Comparison of ENCODE assay signal across 8 mouse cellular contexts in the genomic region with DNA sequence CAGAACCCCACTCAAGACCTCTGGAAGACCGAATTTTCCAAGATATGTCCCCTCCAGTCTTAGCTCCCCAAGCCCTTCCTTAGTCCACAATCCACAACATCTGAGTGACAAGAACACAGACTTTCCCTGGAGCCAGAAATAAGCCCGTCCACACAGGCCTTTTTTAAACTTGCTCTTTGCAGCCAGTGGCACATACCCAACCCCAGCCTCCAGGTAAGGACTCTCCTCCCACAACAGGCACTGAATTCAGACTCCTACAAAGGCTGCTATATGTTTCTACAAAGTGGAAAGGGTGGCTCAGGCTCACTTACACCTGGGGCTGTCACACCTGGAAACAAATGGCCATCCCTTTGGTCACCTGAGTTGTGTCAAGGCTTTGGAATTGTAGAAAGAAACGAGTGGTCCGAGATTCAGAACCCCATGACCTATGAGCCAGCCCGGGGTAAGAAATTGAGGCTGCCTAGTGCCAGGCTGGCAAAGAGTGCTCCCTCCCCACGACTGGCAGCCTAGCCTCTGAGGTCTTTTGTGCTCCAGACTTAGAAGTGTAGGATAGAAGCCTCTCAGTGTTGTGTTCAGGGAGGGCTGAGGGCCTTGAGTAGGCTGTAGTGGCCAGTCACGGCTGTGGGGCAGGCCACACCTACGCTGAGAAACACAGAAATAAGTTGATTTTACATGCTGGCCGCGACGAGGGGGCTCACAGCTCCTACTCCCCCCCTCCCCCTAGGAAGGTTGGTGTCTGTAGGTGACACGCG. TPM values are rescaled to one million over a fixed set of nuclear protein-coding genes. Genes with fewer than 3 reads are reported as not detected.
DNase-seq lines count a peak whose midpoint lies in the region; ATAC-seq and TF ChIP-seq lines count a peak whose summit lies in the region.

No protein-coding gene starts in this region.

- no peaks in the 10 kb centered on the region for H3K27me3 ChIP-seq in heart, embryonic 15.5 days
- H3K27me3 ChIP-seq in MEL (ENCODE audit: control insufficient read depth in 1 of 2, insufficient read depth in 2 of 2, low read length in 2 of 2) = no peaks in the 10 kb centered on the region
- no peaks in the 10 kb centered on the region for H3K27me3 ChIP-seq in heart, postnatal 0 days (ENCODE audit: control insufficient read depth, insufficient read depth, low read length)
- H3K27me3 ChIP-seq in liver, postnatal 0 days (ENCODE audit: insufficient read depth, low read length) = no peaks in the 10 kb centered on the region

- TF ChIP-seq CTCF in MEL (IDR thresholded peaks at IDR 0.05 in 2 of 3, conservative IDR thresholded peaks at IDR 0.05 in 1 of 3; ENCODE audit: control insufficient read depth in 1 of 3, insufficient read depth in 1 of 3, low read depth in 2 of 3, low read length in 3 of 3, poor library complexity in 1 of 3, severe bottlenecking in 1 of 3) = no peak
- TF ChIP-seq CTCF in heart, postnatal 0 days (IDR thresholded peaks at IDR 0.05; ENCODE audit: low read depth) = no peak
- TF ChIP-seq CTCF in liver, postnatal 0 days (IDR thresholded peaks at IDR 0.05; ENCODE audit: low read depth) = no peak

- peaks cover 11% of the 10 kb centered on the region for H3K36me3 ChIP-seq in heart, embryonic 15.5 days
- H3K36me3 ChIP-seq in MEL (ENCODE audit: control insufficient read depth in 1 of 2, insufficient read depth in 2 of 2, low read length in 2 of 2) = peaks cover 0 to 6% of the 10 kb centered on the region in 2 experiments; a peak in 2 of 4 replicates
- peaks cover 14% of the 10 kb centered on the region for H3K36me3 ChIP-seq in heart, postnatal 0 days (replicated peaks; ENCODE audit: control insufficient read depth, insufficient read depth, low read length)
- H3K36me3 ChIP-seq in liver, postnatal 0 days (replicated peaks; ENCODE audit: insufficient read depth, low read length) = peaks cover 6% of the 10 kb centered on the region

- H3K79me2 ChIP-seq in MEL (ENCODE audit: control insufficient read depth, insufficient read depth, low read length, poor library complexity) = peaks cover 25% of the 10 kb centered on the region

- peak overlapping the region; percentile 90 for H3K9ac ChIP-seq in heart, embryonic 15.5 days
- H3K9ac ChIP-seq in MEL (ENCODE audit: control insufficient read depth, low read depth, low read length, poor library complexity, severe bottlenecking) = peak overlapping the region; percentile 74
- peak overlapping the region; percentile 90 for H3K9ac ChIP-seq in heart, postnatal 0 days (replicated peaks; ENCODE audit: low read depth, low read length)
- H3K9ac ChIP-seq in liver, postnatal 0 days (replicated peaks) = peak overlapping the region; percentile 72

- H3K4me3 ChIP-seq in heart, embryonic 15.5 days = peak overlapping the region; percentile 82
- H3K4me3 ChIP-seq in MEL (ENCODE audit: control insufficient read depth in 1 of 2, insufficient read depth in 1 of 2, low read depth in 2 of 2, low read length in 2 of 2) = peak overlapping the region; percentile 82 to 96
- peak overlapping the region; percentile 89 for H3K4me3 ChIP-seq in heart, postnatal 0 days (ENCODE audit: low read depth, low read length)
- peak overlapping the region; percentile 66 for H3K4me3 ChIP-seq in liver, postnatal 0 days (ENCODE audit: low read depth, low read length)

- 11% methylated on average over 13 of the region's 13 CpGs for WGBS in heart, embryonic 15.5 days
- WGBS in heart, postnatal 0 days = 9% methylated on average over 13 of the region's 13 CpGs
- 19% methylated on average over 13 of the region's 13 CpGs for WGBS in liver, postnatal 0 days (ENCODE audit: insufficient replicate concordance)

- peak overlapping the region; percentile 94 for H3K27ac ChIP-seq in heart, embryonic 15.5 days
- H3K27ac ChIP-seq in MEL (ENCODE audit: control insufficient read depth, low read depth, low read length) = no peak overlapping the region
- H3K27ac ChIP-seq in heart, postnatal 0 days (ENCODE audit: low read depth) = peak overlapping the region; percentile 90
- H3K27ac ChIP-seq in liver, postnatal 0 days (ENCODE audit: low read depth) = 0 out of 2 replicates have a peak overlapping the region, but pooled peaks have one; percentile 69

- intact Hi-C loops in heart, postnatal 25 days (cut with DNase I) = loop anchor here (10.0 kb wide), 1 partner anchor 309 kb away; a partner anchor contains a TSS

- H3K4me1 ChIP-seq in heart, embryonic 15.5 days (replicated peaks) = peaks cover 60% of the 10 kb centered on the region
- H3K4me1 ChIP-seq in MEL (ENCODE audit: control insufficient read depth in 1 of 2, insufficient read depth in 2 of 2, low read length in 2 of 2) = peaks cover 0 to 21% of the 10 kb centered on the region in 2 experiments; a peak in 3 of 4 replicates
- peaks cover 52% of the 10 kb centered on the region for H3K4me1 ChIP-seq in heart, postnatal 0 days (ENCODE audit: control insufficient read depth, insufficient read depth)
- peaks cover 17% of the 10 kb centered on the region for H3K4me1 ChIP-seq in liver, postnatal 0 days (ENCODE audit: insufficient read depth)

- ATAC-seq in heart, embryonic 15.5 days (replicated peaks; ENCODE audit: insufficient number of reproducible peaks, insufficient read depth, low FRiP score, low read depth) = no peak
- no peak for ATAC-seq in heart, postnatal 0 days (ENCODE audit: insufficient read depth, low read depth)
- 0 out of 2 replicates have a peak, but pooled peaks have one; percentile 1 for ATAC-seq in liver, postnatal 0 days

- peak overlapping the region; percentile 77 for H3K4me2 ChIP-seq in heart, embryonic 15.5 days
- H3K4me2 ChIP-seq in heart, postnatal 0 days (ENCODE audit: low read depth, low read length) = peak overlapping the region; percentile 93
- H3K4me2 ChIP-seq in liver, postnatal 0 days (ENCODE audit: low read depth, low read length) = peak overlapping the region; percentile 74

- TF ChIP-seq RAD21 in MEL (IDR thresholded peaks at IDR 0.05; ENCODE audit: low read depth, low read length) = no peak

- TF ChIP-seq POLR2A in MEL (IDR thresholded peaks at IDR 0.05; ENCODE audit: control insufficient read depth in 1 of 2, insufficient read depth in 1 of 2, low read depth in 1 of 2, low read length in 2 of 2, poor library complexity in 1 of 2) = no peak

- DNase-seq in heart, postnatal 25 days (ENCODE audit: low spot score) = no peak
- no peak for DNase-seq in MEL (ENCODE audit: low read depth, low spot score)
- no peak for DNase-seq in heart, postnatal 0 days (ENCODE audit: low spot score)
- DNase-seq in liver, postnatal 0 days = no peak
- DNase-seq in thymus, postnatal 25 days = peak; percentile 41
- DNase-seq in adrenal gland, postnatal 36 days = no peak
- DNase-seq in urinary bladder, postnatal 14 days (ENCODE audit: low spot score) = no peak

- no peak for TF ChIP-seq EP300 in MEL (IDR thresholded peaks at IDR 0.05; ENCODE audit: low read depth in 1 of 2, low read length in 2 of 2)
- TF ChIP-seq EP300 in heart, postnatal 0 days (IDR thresholded peaks at IDR 0.05; ENCODE audit: low read depth) = no peak
- TF ChIP-seq EP300 in liver, postnatal 0 days (IDR thresholded peaks at IDR 0.05; ENCODE audit: low read depth) = no peak

- H3K9me3 ChIP-seq in heart, embryonic 15.5 days (replicated peaks) = no peaks in the 10 kb centered on the region
- H3K9me3 ChIP-seq in MEL (replicated peaks; ENCODE audit: insufficient read depth, low read length) = no peaks in the 10 kb centered on the region
- H3K9me3 ChIP-seq in heart, postnatal 0 days (replicated peaks; ENCODE audit: control insufficient read depth, low read length) = no peaks in the 10 kb centered on the region
- no peaks in the 10 kb centered on the region for H3K9me3 ChIP-seq in liver, postnatal 0 days (ENCODE audit: low read length)

RNA-seq across cellular contexts. Expression of a gene that starts 0.8 kb away (rescaled TPM):
- polyA plus RNA-seq in heart, embryonic 15.5 days (2015; fragmentation: Nextera tagmentation; extraction: Ambion mirVana) = 18.8 and 29.3 TPM in 2 replicates
- total RNA-seq in heart, postnatal 25 days (2021) = 10 to 100 TPM; 22.4 to 24.1 TPM
- 9.1 and 9.6 TPM in 2 replicates for total RNA-seq in MEL (2012; rRNA removed)
- 10 to 100 TPM in 1 of 2 experiments, not detected in 1; 33.2 TPM for polyA plus RNA-seq in MEL (2012; ENCODE audit: insufficient read depth in 1 of 2, insufficient read length in 2 of 2, low read depth in 1 of 2, low replicate concordance in 2 of 2, missing spikeins in 1 of 2)
- 27.7 and 47.0 TPM in 2 replicates for total RNA-seq in heart, postnatal 0 days (2014; rRNA removed; ENCODE audit: low replicate concordance)
- 15.4 and 16.4 TPM in 2 replicates for polyA plus RNA-seq in heart, postnatal 0 days (2015; fragmentation: Nextera tagmentation; extraction: Ambion mirVana)
- polyA plus RNA-seq in liver, postnatal 0 days (2015; fragmentation: Nextera tagmentation; extraction: Ambion mirVana) = 1.3 and 1.6 TPM in 2 replicates
- total RNA-seq in adrenal gland, postnatal 36 days (2021) = 10 to 100 TPM; 20.2 to 23.1 TPM

RNA-seq across cellular contexts. Expression of a gene that starts 14.4 kb away (rescaled TPM):
- polyA plus RNA-seq in heart, embryonic 15.5 days (2015; fragmentation: Nextera tagmentation; extraction: Ambion mirVana) = 44.1 and 75.4 TPM in 2 replicates
- total RNA-seq in heart, postnatal 25 days (2021) = 10 to 100 TPM; 21.5 to 22.5 TPM
- 132 and 178 TPM in 2 replicates for total RNA-seq in MEL (2012; rRNA removed)
- 100 to 1,000 TPM in 1 of 2 experiments, not detected in 1; 185 TPM for polyA plus RNA-seq in MEL (2012; ENCODE audit: insufficient read depth in 1 of 2, insufficient read length in 2 of 2, low read depth in 1 of 2, low replicate concordance in 2 of 2, missing spikeins in 1 of 2)
- total RNA-seq in heart, postnatal 0 days (2014; rRNA removed; ENCODE audit: low replicate concordance) = 27.2 and 30.6 TPM in 2 replicates
- 31.6 and 33.9 TPM in 2 replicates for polyA plus RNA-seq in heart, postnatal 0 days (2015; fragmentation: Nextera tagmentation; extraction: Ambion mirVana)
- 22.9 and 23.3 TPM in 2 replicates for polyA plus RNA-seq in liver, postnatal 0 days (2015; fragmentation: Nextera tagmentation; extraction: Ambion mirVana)
- 10 to 100 TPM; 46.5 to 47.1 TPM for total RNA-seq in adrenal gland, postnatal 36 days (2021)

RNA-seq across cellular contexts. Expression of a gene that starts 14.4 kb away (rescaled TPM):
- 301 and 339 TPM in 2 replicates for polyA plus RNA-seq in heart, embryonic 15.5 days (2015; fragmentation: Nextera tagmentation; extraction: Ambion mirVana)
- total RNA-seq in heart, postnatal 25 days (2021) = 10 to 100 TPM; 42.7 to 43.0 TPM
- 420 and 440 TPM in 2 replicates for total RNA-seq in MEL (2012; rRNA removed)
- 100 to 1,000 TPM; 162 to 681 TPM for polyA plus RNA-seq in MEL (2012; ENCODE audit: insufficient read depth in 1 of 2, insufficient read length in 2 of 2, low read depth in 1 of 2, low replicate concordance in 2 of 2, missing spikeins in 1 of 2)
- total RNA-seq in heart, postnatal 0 days (2014; rRNA removed; ENCODE audit: low replicate concordance) = 51.3 and 65.1 TPM in 2 replicates
- polyA plus RNA-seq in heart, postnatal 0 days (2015; fragmentation: Nextera tagmentation; extraction: Ambion mirVana) = 210 and 213 TPM in 2 replicates
- polyA plus RNA-seq in liver, postnatal 0 days (2015; fragmentation: Nextera tagmentation; extraction: Ambion mirVana) = 156 and 160 TPM in 2 replicates
- 100 to 1,000 TPM; 137 to 164 TPM for total RNA-seq in adrenal gland, postnatal 36 days (2021)

RNA-seq across cellular contexts. Expression of a gene that starts 16.4 kb away (rescaled TPM):
- 0.14 TPM in 1 of 2 replicates, not detected in the other for polyA plus RNA-seq in heart, embryonic 15.5 days (2015; fragmentation: Nextera tagmentation; extraction: Ambion mirVana)
- total RNA-seq in heart, postnatal 25 days (2021) = not detected
- total RNA-seq in MEL (2012; rRNA removed) = not detected in 2 replicates
- polyA plus RNA-seq in MEL (2012; ENCODE audit: insufficient read depth in 1 of 2, insufficient read length in 2 of 2, low read depth in 1 of 2, low replicate concordance in 2 of 2, missing spikeins in 1 of 2) = not detected
- total RNA-seq in heart, postnatal 0 days (2014; rRNA removed; ENCODE audit: low replicate concordance) = not detected in 2 replicates
- not detected in 2 replicates for polyA plus RNA-seq in heart, postnatal 0 days (2015; fragmentation: Nextera tagmentation; extraction: Ambion mirVana)
- not detected in 2 replicates for polyA plus RNA-seq in liver, postnatal 0 days (2015; fragmentation: Nextera tagmentation; extraction: Ambion mirVana)
- total RNA-seq in adrenal gland, postnatal 36 days (2021) = not detected

RNA-seq across cellular contexts. Expression of a gene that starts 24.0 kb away (rescaled TPM):
- 1.2 and 2.4 TPM in 2 replicates for polyA plus RNA-seq in heart, embryonic 15.5 days (2015; fragmentation: Nextera tagmentation; extraction: Ambion mirVana)
- not detected for total RNA-seq in heart, postnatal 25 days (2021)
- total RNA-seq in MEL (2012; rRNA removed) = 0.77 and 0.85 TPM in 2 replicates
- polyA plus RNA-seq in MEL (2012; ENCODE audit: insufficient read depth in 1 of 2, insufficient read length in 2 of 2, low read depth in 1 of 2, low replicate concordance in 2 of 2, missing spikeins in 1 of 2) = 10 to 100 TPM in 1 of 2 experiments, not detected in 1; 32.7 TPM
- total RNA-seq in heart, postnatal 0 days (2014; rRNA removed; ENCODE audit: low replicate concordance) = not detected in 2 replicates
- polyA plus RNA-seq in heart, postnatal 0 days (2015; fragmentation: Nextera tagmentation; extraction: Ambion mirVana) = 0.82 TPM in 1 of 2 replicates, not detected in the other
- 1.1 TPM in 1 of 2 replicates, not detected in the other for polyA plus RNA-seq in liver, postnatal 0 days (2015; fragmentation: Nextera tagmentation; extraction: Ambion mirVana)
- under 1 TPM in 1 of 2 experiments, not detected in 1; 0.86 TPM for total RNA-seq in adrenal gland, postnatal 36 days (2021)
